Mouse (Mus musculus) heart, adult 2 months (tissue): ENCODE measurements around the gene Mrc2.

ENCODE experiments used
- CTCF ChIP-seq: fragments of 200-600 bp; IDR thresholded peaks from 2 replicates; pipeline ENCODE4 v1.8.1; 2022; ENCODE audit warnings: antibody characterized with exemption, mild to moderate bottlenecking, moderate library complexity
- POLR2A ChIP-seq: fragments of 200-500 bp; IDR thresholded peaks from 2 replicates; pipeline ENCODE4 v1.6.1; 2011; ENCODE audit warnings: mild to moderate bottlenecking, low read depth, low read length, control low read depth; ENCODE audit not compliant: insufficient read depth

- TF ChIP-seq POLR2A (no peak), CTCF (peak; percentile 80)
Observed at GRCm38 (mm10) chr11:105270155-105270554, 22.3 kb upstream of the Mrc2 start.
